Mouse (Mus musculus) kidney, embryonic 14.5 days (tissue): ENCODE measurements around the gene Rfwd3. TPM values are rescaled to one million over a fixed set of nuclear protein-coding genes. Genes with fewer than 3 reads are reported as not detected.
"Not testable (repeated sequence)": the region's sequence is repeated elsewhere in the genome, so short reads cannot be mapped to it uniquely, and the experiment has no call there.

Source experiments
- ATAC-seq: fragments of 200-750 bp; cut with Nextera tagmentation; 2 replicates; pipeline ENCODE4 v1.8.0; 2017; ENCODE audit warnings: moderate number of reproducible peaks, mild to moderate bottlenecking, moderate TSS enrichment, moderate library complexity; ENCODE audit not compliant: low FRiP score, low TSS enrichment
- H3K27ac ChIP-seq: fragments of 300-500 bp; sonication (generic); 2 replicates; pipeline ENCODE4 v1.5.1; 2014; ENCODE audit warnings: low read depth, mild to moderate bottlenecking, low read length, moderate library complexity, mixed read lengths
- H3K27me3 ChIP-seq: fragments of 300-500 bp; sonication (generic); 2 replicates; pipeline ENCODE4 v1.6.1; 2014; ENCODE audit warnings: mild to moderate bottlenecking, low read length; ENCODE audit not compliant: control insufficient read depth, insufficient read depth
- H3K36me3 ChIP-seq: fragments of 300-500 bp; sonication (generic); 2 replicates; pipeline ENCODE4 v1.6.1; 2014; ENCODE audit warnings: low read length, mixed read lengths; ENCODE audit not compliant: control insufficient read depth, insufficient read depth
- H3K4me1 ChIP-seq: fragments of 300-500 bp; sonication (generic); 2 replicates; pipeline ENCODE4 v1.6.1; 2014; ENCODE audit warnings: low read length, mixed read lengths; ENCODE audit not compliant: control insufficient read depth, insufficient read depth
- H3K4me2 ChIP-seq: fragments of 300-500 bp; sonication (generic); replicated peaks from 2 replicates; pipeline ENCODE4 v1.6.1; 2014; ENCODE audit warnings: low read depth, mild to moderate bottlenecking, low read length
- H3K4me3 ChIP-seq: fragments of 300-500 bp; sonication (generic); 2 replicates; pipeline ENCODE4 v1.5.1; 2014; ENCODE audit warnings: mild to moderate bottlenecking, low read length
- H3K9ac ChIP-seq: fragments of 300-500 bp; sonication (generic); 2 replicates; pipeline ENCODE4 v1.6.1; 2014; ENCODE audit warnings: low read depth, mild to moderate bottlenecking, low read length, moderate library complexity
- H3K9me3 ChIP-seq: fragments of 300-500 bp; sonication (generic); 2 replicates; pipeline ENCODE4 v1.6.1; 2016; ENCODE audit warnings: low read length; ENCODE audit not compliant: control insufficient read depth
- WGBS: fragments of 180-500 bp; shearing (Covaris S2); extraction: QIAGEN DNeasy Blood & Tissue Kit; methylation state at CpG from one replicate; pipeline ENCODE4 v1.1.7; 2014; 5-methylcytosine and 5-hydroxymethylcytosine counted together
- polyA plus RNA-seq: library from polyadenylated mRNA; unstranded; fragments of >200 nt; fragmentation: Nextera tagmentation; extraction: Ambion mirVana; gene quantifications from 2 replicates; pipeline ENCODE4 v1.2.1, GENCODE M21; 2014

Rfwd3 gene
- polyA plus RNA-seq, 1 experiment from 2014 or later = 75.0 TPM

DNA sequence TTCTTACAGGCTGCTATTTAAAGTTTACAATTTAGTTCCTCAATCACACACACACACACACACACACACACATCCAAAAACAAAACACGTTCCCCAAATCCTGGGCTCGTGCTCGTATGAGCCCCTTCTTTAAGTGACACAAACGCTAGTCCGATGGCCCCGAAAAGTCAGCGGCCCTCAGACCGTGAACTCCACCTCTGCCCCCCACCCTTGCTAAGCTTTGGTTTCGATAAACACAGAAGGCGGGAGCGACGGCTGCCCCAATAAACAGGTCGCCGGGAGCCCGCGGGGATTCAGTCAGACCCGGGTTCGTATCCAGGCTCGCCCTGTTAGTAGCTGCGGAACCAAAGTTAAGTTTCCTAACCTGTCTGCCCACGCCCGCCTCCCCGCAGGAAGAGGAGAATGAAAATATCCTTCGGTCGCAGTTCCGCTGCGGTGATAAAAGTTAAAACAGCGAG, 630 bp downstream of the Rfwd3 start:
- Histone ChIP-seq H3K4me2 (peak overlapping the region; percentile 43), H3K9ac (peak overlapping the region; percentile 92), H3K4me3 (peak overlapping the region; percentile 93), H3K27me3 (no peaks in the 10 kb centered on the region), H3K4me1 (peaks cover 9% of the 10 kb centered on the region; the same call in 1 of the 2 replicates), H3K36me3 (peaks cover 18% of the 10 kb centered on the region), H3K27ac (peak overlapping the region; percentile 94), H3K9me3 (no peaks in the 10 kb centered on the region)
- ATAC-seq = peak; percentile 11; the same call in 1 of the 2 replicates
- under 1% methylated on average over 28 of the region's 28 CpGs for WGBS

- no peak overlapping the region for H3K27ac ChIP-seq
- 78% methylated on average over 1 of the region's 1 CpGs for WGBS
- no peaks in the 10 kb centered on the region for H3K27me3 ChIP-seq
- ATAC-seq = no peak
- 0 out of 2 replicates have a peak overlapping the region, but pooled peaks have one; percentile 7 for H3K4me3 ChIP-seq
- no peak overlapping the region for H3K4me2 ChIP-seq
- peaks cover 32% of the 10 kb centered on the region for H3K36me3 ChIP-seq
- peaks cover 9% of the 10 kb centered on the region; the same call in 1 of the 2 replicates for H3K4me1 ChIP-seq
- no peaks in the 10 kb centered on the region for H3K9me3 ChIP-seq
- no peak overlapping the region for H3K9ac ChIP-seq
Measured at GRCm38 (mm10) chr8:111298011-111298410, 2.0 kb downstream of the Rfwd3 start.

DNA sequence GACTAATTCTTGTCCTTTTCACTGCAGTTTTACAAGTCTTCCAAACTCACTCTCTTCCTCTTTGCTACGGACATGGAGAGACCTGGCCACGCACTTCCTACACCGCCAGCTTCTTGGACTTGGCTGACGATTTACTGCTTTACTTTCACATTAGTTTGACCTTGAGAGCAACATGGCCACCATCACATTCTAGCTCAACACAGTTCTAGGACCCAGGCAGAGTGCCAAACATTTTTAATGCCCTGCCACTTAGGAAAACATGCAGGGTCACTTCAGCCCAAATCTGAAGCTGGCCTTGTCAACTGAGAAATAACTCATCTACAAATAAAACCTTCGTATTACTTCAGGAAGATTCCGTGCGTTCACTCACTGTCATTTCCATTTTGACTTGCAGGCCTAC, 8.3 kb downstream of the Rfwd3 start:
- Histone ChIP-seq H3K4me2 (no peak overlapping the region), H3K9me3 (no peaks in the 10 kb centered on the region), H3K4me1 (no peaks in the 10 kb centered on the region), H3K36me3 (peaks cover 84% of the 10 kb centered on the region), H3K27me3 (no peaks in the 10 kb centered on the region), H3K9ac (no peak overlapping the region), H3K27ac (no peak overlapping the region), H3K4me3 (no peak overlapping the region)
- 54% methylated on average over 7 of the region's 7 CpGs for WGBS
- no peak for ATAC-seq

DNA sequence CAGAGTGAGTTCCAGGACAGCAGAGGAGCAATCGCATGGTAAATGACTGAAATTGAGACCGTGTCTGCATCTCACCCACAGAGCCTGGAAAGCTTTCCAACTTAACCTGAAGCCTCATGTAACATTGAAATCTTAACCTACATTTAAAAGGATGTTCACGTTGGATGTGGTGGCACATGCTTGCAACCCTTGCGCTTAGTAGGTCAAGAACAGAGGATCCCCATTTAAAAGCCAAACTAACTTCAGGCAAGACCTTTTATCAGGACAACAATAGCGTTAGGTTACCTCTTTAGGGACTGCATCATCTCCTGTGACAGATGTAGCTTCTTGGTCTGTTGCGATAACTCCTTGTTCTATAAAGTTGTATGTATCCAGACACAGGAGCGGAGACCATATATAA, 9.4 kb downstream of the Rfwd3 start:
- Histone ChIP-seq H3K9me3 (no peaks in the 10 kb centered on the region), H3K9ac (no peak overlapping the region), H3K4me1 (no peaks in the 10 kb centered on the region), H3K27me3 (no peaks in the 10 kb centered on the region), H3K36me3 (peaks cover 88% of the 10 kb centered on the region), H3K27ac (no peak overlapping the region), H3K4me2 (no peak overlapping the region), H3K4me3 (no peak overlapping the region)
- 96% methylated on average over 7 of the region's 7 CpGs for WGBS
- no peak for ATAC-seq

GRCm38 (mm10) chr8:111285603-111286002, 14.4 kb downstream of the Rfwd3 start:
- Histone ChIP-seq H3K9ac (no peak overlapping the region), H3K4me3 (no peak overlapping the region), H3K4me2 (no peak overlapping the region), H3K36me3 (peaks cover 87% of the 10 kb centered on the region), H3K27me3 (no peaks in the 10 kb centered on the region), H3K4me1 (no peaks in the 10 kb centered on the region), H3K27ac (no peak overlapping the region), H3K9me3 (no peaks in the 10 kb centered on the region)
- no peak for ATAC-seq
- 61% methylated on average over 4 of the region's 4 CpGs for WGBS

DNA sequence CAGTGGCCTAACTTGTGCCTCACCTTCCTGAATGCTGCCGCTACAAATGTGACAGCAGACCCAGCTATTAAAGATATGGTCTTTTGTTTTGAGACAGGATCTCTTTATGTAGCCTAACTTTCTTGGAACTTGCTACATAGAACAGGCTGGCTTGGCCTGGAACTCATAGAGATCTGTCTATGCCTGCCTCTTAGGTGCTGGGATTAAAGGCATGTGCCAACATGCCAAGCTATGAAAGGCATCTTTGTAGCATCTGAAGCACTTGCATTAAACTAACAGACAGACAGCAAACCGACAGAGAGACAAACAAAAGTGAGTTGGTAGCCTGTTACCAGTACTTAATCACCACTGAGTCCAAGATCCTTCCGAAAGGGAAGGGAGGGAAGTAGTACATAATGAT, 17.9 kb downstream of the Rfwd3 start:
- peaks cover 87% of the 10 kb centered on the region for H3K36me3 ChIP-seq
- no peak for ATAC-seq
- H3K9ac ChIP-seq = no peak overlapping the region
- no peaks in the 10 kb centered on the region for H3K27me3 ChIP-seq
- WGBS = 98% methylated on average over 3 of the region's 3 CpGs
- no peak overlapping the region for H3K4me2 ChIP-seq
- H3K4me3 ChIP-seq = no peak overlapping the region
- H3K27ac ChIP-seq = no peak overlapping the region
- H3K4me1 ChIP-seq = no peaks in the 10 kb centered on the region
- H3K9me3 ChIP-seq = no peaks in the 10 kb centered on the region

GRCm38 (mm10) chr8:111268277-111268676, 31.7 kb downstream of the Rfwd3 start:
- no peak overlapping the region for H3K4me3 ChIP-seq
- no peaks in the 10 kb centered on the region for H3K4me1 ChIP-seq
- ATAC-seq = no peak
- peaks cover 7% of the 10 kb centered on the region for H3K36me3 ChIP-seq
- no peaks in the 10 kb centered on the region for H3K9me3 ChIP-seq
- H3K9ac ChIP-seq = no peak overlapping the region
- 55% methylated on average over 2 of the region's 2 CpGs for WGBS
- H3K4me2 ChIP-seq = no peak overlapping the region
- H3K27me3 ChIP-seq = no peaks in the 10 kb centered on the region
- no peak overlapping the region for H3K27ac ChIP-seq

- 75% methylated on average over 7 of the region's 7 CpGs for WGBS
- not testable (repeated sequence) for H3K4me2 ChIP-seq, H3K36me3 ChIP-seq, H3K27me3 ChIP-seq, H3K9ac ChIP-seq, ATAC-seq, H3K9me3 ChIP-seq, H3K4me3 ChIP-seq, H3K27ac ChIP-seq, H3K4me1 ChIP-seq
Measured at GRCm38 (mm10) chr8:111266161-111266560, 33.9 kb downstream of the Rfwd3 start.

DNA sequence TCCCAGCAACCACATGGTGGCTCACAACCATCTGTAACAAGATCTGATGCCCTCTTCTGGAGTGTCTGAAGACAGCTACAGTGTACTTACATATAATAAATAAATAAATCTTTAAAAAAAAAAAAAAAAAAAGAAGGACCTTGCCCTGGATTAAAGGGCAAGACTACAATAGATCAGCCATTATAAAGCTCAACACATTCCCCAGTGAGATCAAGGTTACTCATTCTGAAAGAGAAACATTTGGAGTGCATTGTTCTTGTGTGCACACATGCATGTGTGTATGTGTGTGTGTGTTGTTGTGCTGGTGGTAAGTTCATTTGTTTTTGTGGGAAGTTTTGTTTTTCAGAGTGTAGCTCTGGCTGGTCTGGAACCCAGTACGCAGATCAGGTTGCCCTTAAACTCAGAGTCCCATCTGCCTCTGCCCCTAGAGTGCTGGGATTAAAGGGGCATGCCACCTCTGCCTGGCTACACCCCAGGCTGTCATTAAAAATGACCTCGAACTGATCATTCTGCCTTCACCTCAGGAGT, 35.3 kb downstream of the Rfwd3 start:
- 82% methylated on average over 2 of the region's 2 CpGs for WGBS

More for the DNA sequence above, 35.3 kb downstream of the Rfwd3 start:
- Histone ChIP-seq H3K4me1 (no peaks in the 10 kb centered on the region), H3K9me3 (no peaks in the 10 kb centered on the region), H3K27ac (no peak overlapping the region), H3K9ac (no peak overlapping the region), H3K4me3 (no peak overlapping the region), H3K27me3 (no peaks in the 10 kb centered on the region), H3K4me2 (no peak overlapping the region), H3K36me3 (no peaks in the 10 kb centered on the region)
- ATAC-seq = no peak
